Mouse (Mus musculus) MEL (cell line): Measurements from ENCODE around the gene Nelfcd. TPM values are rescaled to one million over a fixed set of nuclear protein-coding genes. Genes with fewer than 3 reads are reported as not detected.

Source experiments
- DNase-seq: peaks from one replicate; pipeline ENCODE4 v3.0.0; 2011; ENCODE audit warnings: low read depth, low spot score
- H3K27ac ChIP-seq: 2 replicates; pipeline ENCODE4 v1.5.1; 2012; ENCODE audit warnings: low read depth, mild to moderate bottlenecking, control low read depth, low read length, moderate library complexity; ENCODE audit not compliant: control insufficient read depth
- H3K27me3 ChIP-seq, 2 experiments: fragments of 150-350 bp in 1 of 2; sonication (generic) in 1 of 2; 2 replicates each; pipeline ENCODE4 v1.6.1; 2012; ENCODE audit warnings: low read length in 2 of 2, mild to moderate bottlenecking in 2 of 2, improper control_type of control experiment in 1 of 2, moderate library complexity in 1 of 2; ENCODE audit not compliant: insufficient read depth in 2 of 2, control insufficient read depth in 1 of 2
- H3K36me3 ChIP-seq, 2 experiments: 2 replicates each; pipeline ENCODE4 v1.6.1; 2012 to 2014; ENCODE audit warnings: low read length in 2 of 2, improper control_type of control experiment in 1 of 2, inconsistent platforms in 1 of 2, mild to moderate bottlenecking in 1 of 2; ENCODE audit not compliant: insufficient read depth in 2 of 2, control insufficient read depth in 1 of 2
- H3K4me1 ChIP-seq, 2 experiments: fragments of 150-350 bp in 1 of 2; sonication (generic) in 1 of 2; 2 replicates each; pipeline ENCODE4 v1.6.1; 2012; ENCODE audit warnings: low read length in 2 of 2, improper control_type of control experiment in 1 of 2, mild to moderate bottlenecking in 1 of 2; ENCODE audit not compliant: insufficient read depth in 2 of 2, control insufficient read depth in 1 of 2
- H3K4me3 ChIP-seq, 2 experiments: fragments of 150-350 bp in 1 of 2; sonication (generic) in 1 of 2; 2 replicates each; pipeline ENCODE4 v1.5.1; 2012; ENCODE audit warnings: low read depth in 2 of 2, low read length in 2 of 2, mild to moderate bottlenecking in 2 of 2, moderate library complexity in 2 of 2, control low read depth in 1 of 2, improper control_type of control experiment in 1 of 2; ENCODE audit not compliant: control insufficient read depth in 1 of 2, insufficient read depth in 1 of 2
- H3K79me2 ChIP-seq: 2 replicates; pipeline ENCODE4 v1.6.1; 2012; ENCODE audit warnings: mild to moderate bottlenecking, low read length, moderate library complexity; ENCODE audit not compliant: control insufficient read depth, poor library complexity, insufficient read depth
- H3K9ac ChIP-seq: 2 replicates; pipeline ENCODE4 v1.6.1; 2012; ENCODE audit warnings: low read depth, mild to moderate bottlenecking, control low read depth, low read length, moderate library complexity; ENCODE audit not compliant: control insufficient read depth, poor library complexity, severe bottlenecking
- H3K9me3 ChIP-seq: fragments of 150-350 bp; sonication (generic); replicated peaks from 2 replicates; pipeline ENCODE4 v1.6.1; 2012; ENCODE audit warnings: mild to moderate bottlenecking, low read length, improper control_type of control experiment, moderate library complexity; ENCODE audit not compliant: insufficient read depth
- BHLHE40 ChIP-seq: IDR thresholded peaks from 2 replicates; pipeline ENCODE4 v1.6.1; 2012; ENCODE audit warnings: low read depth, mild to moderate bottlenecking, inconsistent platforms, low read length, improper control_type of control experiment, borderline replicate concordance
- CHD1 ChIP-seq: IDR thresholded peaks from 2 replicates; pipeline ENCODE4 v1.6.1; 2012; ENCODE audit warnings: low read depth, mild to moderate bottlenecking, inconsistent platforms, low read length, improper control_type of control experiment
- CHD2 ChIP-seq: IDR thresholded peaks from 2 replicates; pipeline ENCODE4 v1.6.1; 2011; ENCODE audit warnings: low read length, improper control_type of control experiment
- CTCF ChIP-seq, 3 experiments: IDR thresholded peaks in 2 of 3; conservative IDR thresholded peaks in 1 of 3; 2 replicates each; pipeline ENCODE4 v1.5.1; 2011 to 2012; ENCODE audit warnings: low read length in 3 of 3, low read depth in 2 of 3, mild to moderate bottlenecking in 2 of 3, improper control_type of control experiment in 1 of 3, inconsistent platforms in 1 of 3, mixed read lengths in 1 of 3, moderate library complexity in 1 of 3; ENCODE audit not compliant: control insufficient read depth in 1 of 3, insufficient read depth in 1 of 3, poor library complexity in 1 of 3, severe bottlenecking in 1 of 3
- E2F4 ChIP-seq: IDR thresholded peaks from 2 replicates; pipeline ENCODE4 v1.6.1; 2011; ENCODE audit warnings: low read depth, low read length, improper control_type of control experiment, borderline replicate concordance
- ELF1 ChIP-seq: IDR thresholded peaks from 2 replicates; pipeline ENCODE4 v1.6.1; 2014; ENCODE audit warnings: low read depth, mild to moderate bottlenecking, inconsistent platforms, low read length, improper control_type of control experiment, moderate library complexity
- EP300 ChIP-seq, 2 experiments: IDR thresholded peaks; 2 replicates each; pipeline ENCODE4 v1.6.1; 2011; ENCODE audit warnings: improper control_type of control experiment in 2 of 2, low read length in 2 of 2, low read depth in 1 of 2, mild to moderate bottlenecking in 1 of 2
- GABPA ChIP-seq: IDR thresholded peaks from 2 replicates; pipeline ENCODE4 v1.6.1; 2012; ENCODE audit warnings: low read depth, mild to moderate bottlenecking, inconsistent platforms, low read length, improper control_type of control experiment, moderate library complexity
- GATA1 ChIP-seq: IDR thresholded peaks from 2 replicates; pipeline ENCODE4 v1.6.1; 2011; ENCODE audit warnings: low read depth, low read length, improper control_type of control experiment
- HCFC1 ChIP-seq: IDR thresholded peaks from 2 replicates; pipeline ENCODE4 v1.6.1; 2012; ENCODE audit warnings: low read depth, mild to moderate bottlenecking, inconsistent platforms, low read length, improper control_type of control experiment, moderate library complexity
- JUND ChIP-seq: IDR thresholded peaks from 2 replicates; pipeline ENCODE4 v1.6.1; 2011; ENCODE audit warnings: low read depth, mild to moderate bottlenecking, improper control_type of control experiment, low read length
- KAT2A ChIP-seq: conservative IDR thresholded peaks from 2 replicates; pipeline ENCODE4 v1.6.1; 2012; ENCODE audit warnings: low read depth, low read length, improper control_type of control experiment, inconsistent platforms
- MAFK ChIP-seq: IDR thresholded peaks from 2 replicates; pipeline ENCODE4 v1.6.1; 2011; ENCODE audit warnings: low read depth, mild to moderate bottlenecking, low read length, improper control_type of control experiment, borderline replicate concordance
- MAX ChIP-seq: IDR thresholded peaks from 2 replicates; pipeline ENCODE4 v1.6.1; 2011; ENCODE audit warnings: low read length, improper control_type of control experiment
- MAZ ChIP-seq: IDR thresholded peaks from 2 replicates; pipeline ENCODE4 v1.6.1; 2012; ENCODE audit warnings: low read depth, mild to moderate bottlenecking, inconsistent platforms, low read length, improper control_type of control experiment
- MEF2A ChIP-seq: IDR thresholded peaks from 2 replicates; pipeline ENCODE4 v1.6.1; 2014; ENCODE audit warnings: low read depth, mild to moderate bottlenecking, inconsistent platforms, low read length, improper control_type of control experiment; ENCODE audit not compliant: poor library complexity, insufficient replicate concordance, severe bottlenecking; ENCODE audit errors: extremely low read depth
- MXI1 ChIP-seq: IDR thresholded peaks from 2 replicates; pipeline ENCODE4 v1.6.1; 2011; ENCODE audit warnings: mild to moderate bottlenecking, low read depth, low read length, improper control_type of control experiment
- MYB ChIP-seq: IDR thresholded peaks from 2 replicates; pipeline ENCODE4 v1.6.1; 2011; ENCODE audit warnings: mild to moderate bottlenecking, low read depth, low read length, improper control_type of control experiment
- MYC ChIP-seq: IDR thresholded peaks from 2 replicates; pipeline ENCODE4 v1.6.1; 2011; ENCODE audit warnings: low read depth, mild to moderate bottlenecking, low read length, improper control_type of control experiment, moderate library complexity
- NELFE ChIP-seq: IDR thresholded peaks from 2 replicates; pipeline ENCODE4 v1.6.1; 2011; ENCODE audit warnings: low read depth, low read length, improper control_type of control experiment
- NRF1 ChIP-seq: IDR thresholded peaks from 2 replicates; pipeline ENCODE4 v1.6.1; 2014; ENCODE audit warnings: low read depth, mild to moderate bottlenecking, inconsistent platforms, low read length, improper control_type of control experiment, moderate library complexity; ENCODE audit not compliant: poor library complexity, insufficient read depth, severe bottlenecking
- POLR2AphosphoS2 ChIP-seq: IDR thresholded peaks from 2 replicates; pipeline ENCODE4 v1.6.1; 2011; ENCODE audit warnings: low read length, improper control_type of control experiment
- POLR2AphosphoS5 ChIP-seq: IDR thresholded peaks from 2 replicates; pipeline ENCODE4 v1.6.1; 2012; ENCODE audit warnings: low read depth, borderline replicate concordance, mild to moderate bottlenecking, inconsistent platforms, low read length, moderate library complexity, mixed read lengths
- RAD21 ChIP-seq: IDR thresholded peaks from 2 replicates; pipeline ENCODE4 v1.6.1; 2011; ENCODE audit warnings: mild to moderate bottlenecking, low read depth, low read length, improper control_type of control experiment
- RCOR1 ChIP-seq: IDR thresholded peaks from 2 replicates; pipeline ENCODE4 v1.6.1; 2012; ENCODE audit warnings: low read depth, mild to moderate bottlenecking, inconsistent platforms, low read length, improper control_type of control experiment
- SIN3A ChIP-seq: IDR thresholded peaks from 2 replicates; pipeline ENCODE4 v1.6.1; 2012; ENCODE audit warnings: low read length, improper control_type of control experiment, inconsistent platforms
- SMC3 ChIP-seq: IDR thresholded peaks from 2 replicates; pipeline ENCODE4 v1.6.1; 2011; ENCODE audit warnings: low read depth, low read length, improper control_type of control experiment
- TAL1 ChIP-seq: IDR thresholded peaks from 2 replicates; pipeline ENCODE4 v1.6.1; 2012; ENCODE audit warnings: mild to moderate bottlenecking, inconsistent platforms, low read length, moderate library complexity, mixed read lengths
- TCF12 ChIP-seq: IDR thresholded peaks from 2 replicates; pipeline ENCODE4 v1.6.1; 2014; ENCODE audit warnings: low read depth, mild to moderate bottlenecking, inconsistent platforms, low read length, improper control_type of control experiment, moderate library complexity
- UBTF ChIP-seq: IDR thresholded peaks from 2 replicates; pipeline ENCODE4 v1.6.1; 2012; ENCODE audit warnings: low read depth, mild to moderate bottlenecking, inconsistent platforms, low read length, improper control_type of control experiment, moderate library complexity, borderline replicate concordance; ENCODE audit not compliant: insufficient read depth
- USF1 ChIP-seq: IDR thresholded peaks from 2 replicates; pipeline ENCODE4 v1.6.1; 2014; ENCODE audit warnings: low read depth, mild to moderate bottlenecking, inconsistent platforms, low read length, improper control_type of control experiment, moderate library complexity
- USF2 ChIP-seq, 2 experiments: IDR thresholded peaks; 2 replicates each; pipeline ENCODE4 v1.6.1; 2011 to 2012; ENCODE audit warnings: improper control_type of control experiment in 2 of 2, low read length in 2 of 2, borderline replicate concordance in 1 of 2, inconsistent platforms in 1 of 2, low read depth in 1 of 2, mild to moderate bottlenecking in 1 of 2; ENCODE audit not compliant: insufficient read depth in 1 of 2
- ZC3H11A ChIP-seq: IDR thresholded peaks from 2 replicates; pipeline ENCODE4 v1.6.1; 2012; ENCODE audit warnings: low read depth, mild to moderate bottlenecking, inconsistent platforms, low read length, improper control_type of control experiment
- ZKSCAN1 ChIP-seq: IDR thresholded peaks from 2 replicates; pipeline ENCODE4 v1.6.1; 2012; ENCODE audit warnings: low read depth, mild to moderate bottlenecking, inconsistent platforms, low read length, improper control_type of control experiment, moderate library complexity
- ZMIZ1 ChIP-seq: IDR thresholded peaks from 2 replicates; pipeline ENCODE4 v1.6.1; 2012; ENCODE audit warnings: low read depth, mild to moderate bottlenecking, inconsistent platforms, low read length, improper control_type of control experiment, moderate library complexity
- ZNF384 ChIP-seq: IDR thresholded peaks from 2 replicates; pipeline ENCODE4 v1.6.1; 2012; ENCODE audit warnings: low read depth, mild to moderate bottlenecking, inconsistent platforms, low read length, improper control_type of control experiment
- polyA plus RNA-seq, 2 experiments: library from polyadenylated mRNA; stranded (reverse) in 1 of 2; unstranded in 1 of 2; fragments of >175 nt in 1 of 2; fragments of >200 nt in 1 of 2; gene quantifications; 2 replicates each; pipeline versions ENCODE4 v1.2.1 to v1.2.4; 2012; ENCODE audit warnings: low replicate concordance in 2 of 2, low read depth in 1 of 2; ENCODE audit not compliant: insufficient read length in 2 of 2, insufficient read depth in 1 of 2, missing spikeins in 1 of 2
- total RNA-seq: library from RNA; depleted of rRNA; stranded (reverse); fragments of 300-350 nt; gene quantifications from 2 replicates; pipeline ENCODE4 v1.2.3, GENCODE M21; 2012; rRNA removed

Nelfcd gene
- total RNA-seq (43.8 and 46.8 TPM in 2 replicates), polyA plus RNA-seq (10 to 100 TPM; 74.8 to 89.0 TPM)

DNA sequence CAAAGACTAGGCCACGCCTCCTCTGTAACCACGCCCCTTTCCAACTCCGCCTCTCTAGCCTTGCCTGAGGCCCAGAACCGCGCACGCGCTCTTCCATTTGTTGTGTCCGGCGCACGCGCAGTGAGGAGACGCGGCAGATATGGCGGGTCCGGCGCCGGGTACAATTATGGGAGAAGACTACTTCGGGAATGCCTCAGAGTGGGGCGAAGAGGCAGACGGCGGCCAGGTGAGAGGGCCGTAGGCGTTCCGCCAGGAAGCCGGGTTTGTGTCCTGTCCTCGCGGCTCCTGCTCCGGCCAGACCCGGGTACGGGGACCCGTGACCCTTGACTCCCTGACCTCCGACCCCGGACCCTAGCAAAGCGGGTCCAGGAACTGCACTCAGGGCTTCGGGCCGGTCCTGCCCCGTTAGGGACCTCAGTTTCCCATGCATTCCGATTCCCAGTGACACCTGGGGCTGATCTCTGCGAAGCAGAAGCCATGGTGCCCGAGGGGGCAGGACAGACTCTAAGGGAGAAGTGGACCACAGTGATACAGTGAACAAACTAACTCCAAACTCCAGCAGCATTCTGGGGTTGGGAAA lies at the start of gene Nelfcd:
Nelfcd (plus strand) TSS at position 74 of the 580 bp plus-strand sequence.
- peak within 1 kb of the TSS; percentile 92 to 94 for H3K4me3 ChIP-seq
- H3K4me1 ChIP-seq = peaks cover 2 to 5% of the 10 kb centered on the region in 2 experiments; a peak in 2 of 4 replicates
- peak; percentile 96 for DNase-seq
- H3K36me3 ChIP-seq = no peaks in the 10 kb centered on the region; a peak in 1 of 4 replicates
- peak within 1 kb of the TSS; percentile 94 for H3K9ac ChIP-seq
- H3K27ac ChIP-seq = peak within 1 kb of the TSS; percentile 48
- peaks cover 12% of the 10 kb centered on the region for H3K79me2 ChIP-seq
- no peaks in the 10 kb centered on the region for H3K9me3 ChIP-seq
- H3K27me3 ChIP-seq = no peaks in the 10 kb centered on the region
- TF ChIP-seq NELFE (peak; percentile 89), ELF1 (no peak), TAL1 (no peak), MAZ (no peak), USF1 (0 out of 2 replicates have a peak, but pooled peaks have one; percentile 3), SIN3A (peak; percentile 55; the same call in 1 of the 2 replicates), HCFC1 (peak; percentile 76; the same call in 1 of the 2 replicates), KAT2A (no peak), BHLHE40 (no peak), MEF2A (no peak), RAD21 (no peak), CTCF (IDR thresholded peaks at IDR 0.05 in 2 of 3, conservative IDR thresholded peaks at IDR 0.05 in 1 of 3; ENCODE audit: control insufficient read depth in 1 of 3, insufficient read depth in 1 of 3, low read depth in 2 of 3, low read length in 3 of 3, poor library complexity in 1 of 3, severe bottlenecking in 1 of 3) (no peak), USF2 (IDR thresholded peaks at IDR 0.05; ENCODE audit: borderline replicate concordance in 1 of 2, insufficient read depth in 1 of 2, low read depth in 1 of 2, low read length in 2 of 2) (no peak), CHD1 (no peak), GATA1 (no peak), RCOR1 (no peak), MAX (0 out of 2 replicates have a peak, but pooled peaks have one; percentile 24), UBTF (no peak), SMC3 (no peak; the same call in 1 of the 2 replicates), TCF12 (peak; percentile 46), E2F4 (no peak), ZMIZ1 (no peak), NRF1 (peak; percentile 99), GABPA (no peak), JUND (no peak), CHD2 (peak; percentile 54; the same call in 1 of the 2 replicates), POLR2AphosphoS2 (peak; percentile 49; the same call in 1 of the 2 replicates), ZC3H11A (no peak), EP300 (IDR thresholded peaks at IDR 0.05; ENCODE audit: low read depth in 1 of 2, low read length in 2 of 2) (no peak), MYC (no peak), MAFK (no peak), POLR2AphosphoS5 (no peak), MXI1 (peak; percentile 25; the same call in 1 of the 2 replicates), MYB (no peak), ZKSCAN1 (no peak), ZNF384 (no peak)
